Mouse (Mus musculus): ENCODE measurements around the gene Gm16867. TPM values are rescaled to one million over a fixed set of nuclear protein-coding genes. Genes with fewer than 3 reads are reported as not detected.

Gm16867 gene
- 14.4 TPM for polyA plus RNA-seq (2015; fragmentation: Illumina TruSeq; extraction: RNeasy Lipid Tissue Mini Kit (QIAGEN cat#74804); ENCODE audit: insufficient read depth, low replicate concordance)

DNA sequence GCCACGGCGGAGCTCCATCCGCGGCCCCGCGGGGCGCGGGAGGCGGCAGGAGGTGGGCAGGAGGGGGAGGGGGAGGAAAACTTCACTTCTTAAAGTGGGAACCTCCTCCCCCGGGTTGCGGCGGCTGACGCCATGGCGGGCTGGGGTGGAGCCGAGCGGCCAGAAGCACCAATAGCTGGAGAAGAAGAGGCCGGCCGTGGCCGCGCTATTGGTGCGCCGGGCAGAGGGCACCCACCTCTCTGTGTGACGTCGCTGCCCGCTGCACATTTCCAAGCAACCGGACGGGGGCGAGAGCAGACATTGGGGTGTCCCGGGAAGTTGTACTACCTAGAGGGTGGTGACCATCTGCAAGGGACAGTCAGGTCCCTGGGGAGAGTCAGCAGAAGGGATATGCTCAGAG is at the start of gene Gm16867:
Gene Gm16867, minus strand, starts transcription at position 189 of the 400 bp plus-strand sequence.

DNA sequence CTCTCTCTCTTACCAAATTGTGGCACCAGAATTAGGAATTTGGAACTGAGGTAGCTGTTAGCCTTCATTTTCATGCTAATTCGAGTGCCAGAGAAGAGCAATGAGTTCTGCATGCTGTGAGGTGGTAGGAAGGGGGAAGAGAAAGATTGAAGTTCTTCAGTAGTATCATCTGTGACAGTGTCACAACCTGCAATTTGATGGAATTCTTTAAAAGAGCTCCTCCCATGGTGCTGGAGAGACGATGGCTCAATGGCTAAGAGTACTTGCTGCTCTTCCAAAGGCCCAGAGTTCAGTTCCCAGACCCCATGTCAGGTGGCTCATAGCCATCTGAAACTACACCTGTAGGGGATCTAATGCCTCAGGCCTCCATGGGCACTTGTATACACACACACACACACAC is 9.3 kb upstream of the Gm16867 start, which contains the start of gene Gm27179:
Gene Gm27179, minus strand, starts transcription at position 101 of the 400 bp plus-strand sequence.

Other genes with a start within 250 kb of the Gm16867 start
- 0.11 TPM for gene Synb, start 209.1 kb downstream of the Gm16867 start, polyA plus RNA-seq (2015; fragmentation: Illumina TruSeq; extraction: RNeasy Lipid Tissue Mini Kit (QIAGEN cat#74804); ENCODE audit: insufficient read depth, low replicate concordance)
- not detected for gene Gm27179, start 9.2 kb upstream of the Gm16867 start, polyA plus RNA-seq (2015; fragmentation: Illumina TruSeq; extraction: RNeasy Lipid Tissue Mini Kit (QIAGEN cat#74804); ENCODE audit: insufficient read depth, low replicate concordance)
- gene Entpd4b, start 52.1 kb upstream of the Gm16867 start, polyA plus RNA-seq (2015; fragmentation: Illumina TruSeq; extraction: RNeasy Lipid Tissue Mini Kit (QIAGEN cat#74804); ENCODE audit: insufficient read depth, low replicate concordance), result 17.9 TPM

Data from spleen, adult 10 weeks (tissue).